Comparison of ENCODE assay signal across 7 mouse cellular contexts in genomic region chr4:141872977-141873376, GRCm38 (mm10). TPM values are rescaled to one million over a fixed set of nuclear protein-coding genes. Genes with fewer than 3 reads are reported as not detected.
A peak's percentile ranks its signal among the peaks of the same experiment; 100 is the strongest.
DNase-seq lines count a peak whose midpoint lies in the region; ATAC-seq and TF ChIP-seq lines count a peak whose summit lies in the region.

No protein-coding gene starts in this region.

- H3K4me1 ChIP-seq in heart, embryonic 15.5 days (replicated peaks) = peaks cover 65% of the 10 kb centered on the region
- peaks cover 58% of the 10 kb centered on the region for H3K4me1 ChIP-seq in liver, embryonic 16.5 days (ENCODE audit: control insufficient read depth, low read depth, low read length)
- H3K4me1 ChIP-seq in stomach, postnatal 0 days (replicated peaks; ENCODE audit: control insufficient read depth, insufficient read depth) = peaks cover 13% of the 10 kb centered on the region

- ATAC-seq in heart, embryonic 15.5 days (replicated peaks; ENCODE audit: insufficient number of reproducible peaks, insufficient read depth, low FRiP score, low read depth) = no peak
- ATAC-seq in liver, embryonic 16.5 days (ENCODE audit: low read depth) = no peak
- ATAC-seq in stomach, postnatal 0 days (ENCODE audit: low FRiP score, low TSS enrichment) = no peak

- H3K36me3 ChIP-seq in heart, embryonic 15.5 days = no peaks in the 10 kb centered on the region
- no peaks in the 10 kb centered on the region for H3K36me3 ChIP-seq in liver, embryonic 16.5 days (ENCODE audit: control insufficient read depth, insufficient read depth)
- H3K36me3 ChIP-seq in stomach, postnatal 0 days (ENCODE audit: control insufficient read depth, insufficient read depth, low read length) = no peaks in the 10 kb centered on the region

- no peak overlapping the region for H3K27ac ChIP-seq in heart, embryonic 15.5 days
- H3K27ac ChIP-seq in liver, embryonic 16.5 days (ENCODE audit: low read length) = no peak overlapping the region
- peak overlapping the region; percentile 83 for H3K27ac ChIP-seq in stomach, postnatal 0 days (replicated peaks)

- 54% methylated on average over 9 of the region's 9 CpGs for WGBS in heart, embryonic 15.5 days
- 75% methylated on average over 9 of the region's 9 CpGs for WGBS in liver, embryonic 16.5 days (ENCODE audit: insufficient replicate concordance)
- WGBS in stomach, postnatal 0 days = 52% methylated on average over 9 of the region's 9 CpGs

- TF ChIP-seq EP300 in stomach, postnatal 0 days (optimal IDR thresholded peaks at IDR 0.05) = no peak

- peak overlapping the region; percentile 93; the same call in 1 of the 2 replicates for H3K9ac ChIP-seq in heart, embryonic 15.5 days
- H3K9ac ChIP-seq in liver, embryonic 16.5 days (ENCODE audit: low read depth, low read length) = no peak overlapping the region
- H3K9ac ChIP-seq in stomach, postnatal 0 days (ENCODE audit: low read length) = peak overlapping the region; percentile 90

- H3K4me2 ChIP-seq in heart, embryonic 15.5 days = peak overlapping the region; percentile 98
- peak overlapping the region; percentile 98 for H3K4me2 ChIP-seq in liver, embryonic 16.5 days (ENCODE audit: low read depth, low read length)
- peak overlapping the region; percentile 95 for H3K4me2 ChIP-seq in stomach, postnatal 0 days (replicated peaks; ENCODE audit: low read depth)

- DNase-seq in right cerebral cortex, postnatal 14 days = peak; percentile 10
- no peak for DNase-seq in right cerebral cortex, adult 18-20 months
- no peak for DNase-seq in stomach, postnatal 0 days (ENCODE audit: low spot score)
- no peak for DNase-seq in adipocyte (ENCODE audit: low spot score)
- no peak for DNase-seq in layer of hippocampus, postnatal 25 days (ENCODE audit: extremely low spot score in 1 of 2, low spot score in 1 of 2)

- no peak for TF ChIP-seq CTCF in stomach, postnatal 0 days (IDR thresholded peaks at IDR 0.05; ENCODE audit: low read depth)

- H3K4me3 ChIP-seq in heart, embryonic 15.5 days = peak overlapping the region; percentile 89
- H3K4me3 ChIP-seq in liver, embryonic 16.5 days (ENCODE audit: low read depth, low read length) = peak overlapping the region; percentile 85
- H3K4me3 ChIP-seq in stomach, postnatal 0 days (ENCODE audit: low read depth, low read length) = peak overlapping the region; percentile 88

- no peaks in the 10 kb centered on the region for H3K27me3 ChIP-seq in heart, embryonic 15.5 days
- peaks cover 3% of the 10 kb centered on the region for H3K27me3 ChIP-seq in liver, embryonic 16.5 days (ENCODE audit: control insufficient read depth, insufficient read depth, low read depth, low read length)
- H3K27me3 ChIP-seq in stomach, postnatal 0 days (ENCODE audit: control insufficient read depth, insufficient read depth, low read length) = no peaks in the 10 kb centered on the region

- H3K9me3 ChIP-seq in heart, embryonic 15.5 days (replicated peaks) = no peaks in the 10 kb centered on the region
- no peaks in the 10 kb centered on the region for H3K9me3 ChIP-seq in liver, embryonic 16.5 days (replicated peaks; ENCODE audit: control insufficient read depth, low read length)
- no peaks in the 10 kb centered on the region for H3K9me3 ChIP-seq in stomach, postnatal 0 days (ENCODE audit: control insufficient read depth, low read length)

RNA-seq across cellular contexts. Expression of gene Efhd2, which starts 1.7 kb away (rescaled TPM):
- 62.0 and 79.3 TPM in 2 replicates for polyA plus RNA-seq in heart, embryonic 15.5 days (2015; fragmentation: Nextera tagmentation; extraction: Ambion mirVana)
- polyA plus RNA-seq in liver, embryonic 16.5 days (2015; fragmentation: Nextera tagmentation; extraction: Ambion mirVana) = 36.2 and 38.5 TPM in 2 replicates
- polyA plus RNA-seq in stomach, postnatal 0 days (2015; fragmentation: Nextera tagmentation; extraction: Ambion mirVana) = 111 and 121 TPM in 2 replicates
- 100 to 1,000 TPM; 125 to 131 TPM for total RNA-seq in layer of hippocampus, postnatal 25 days (2021)

RNA-seq across cellular contexts. Expression of gene Ctrc, which starts 26.8 kb away (rescaled TPM):
- not detected in 2 replicates for polyA plus RNA-seq in heart, embryonic 15.5 days (2015; fragmentation: Nextera tagmentation; extraction: Ambion mirVana)
- polyA plus RNA-seq in liver, embryonic 16.5 days (2015; fragmentation: Nextera tagmentation; extraction: Ambion mirVana) = not detected in 2 replicates
- not detected in 2 replicates for polyA plus RNA-seq in stomach, postnatal 0 days (2015; fragmentation: Nextera tagmentation; extraction: Ambion mirVana)
- total RNA-seq in layer of hippocampus, postnatal 25 days (2021) = not detected

RNA-seq across cellular contexts. Expression of gene Cela2a, which starts 47.0 kb away (rescaled TPM):
- 0.35 TPM in 1 of 2 replicates, not detected in the other for polyA plus RNA-seq in heart, embryonic 15.5 days (2015; fragmentation: Nextera tagmentation; extraction: Ambion mirVana)
- 1.8 and 13.9 TPM in 2 replicates for polyA plus RNA-seq in liver, embryonic 16.5 days (2015; fragmentation: Nextera tagmentation; extraction: Ambion mirVana)
- polyA plus RNA-seq in stomach, postnatal 0 days (2015; fragmentation: Nextera tagmentation; extraction: Ambion mirVana) = 18.1 and 22.4 TPM in 2 replicates
- total RNA-seq in layer of hippocampus, postnatal 25 days (2021) = not detected
